Mouse (Mus musculus): ENCODE results near the gene Fzd1. TPM values are rescaled to one million over a fixed set of nuclear protein-coding genes. Genes with fewer than 3 reads are reported as not detected.

Fzd1 gene
- 12.1 and 13.5 TPM in 2 replicates for polyA plus RNA-seq (2015; fragmentation: Nextera tagmentation; extraction: Ambion mirVana)

GRCm38 (mm10) chr5:4757902-4758301, at the start of gene Fzd1:
TSS of gene Fzd1 (minus strand) at chr5:4758035.

Small RNAs within 50 kb of the gene (microRNA-seq; reads per million reads assigned to microRNA genes)
- not detected for gene Gm44483
